Mouse (Mus musculus) midbrain, embryonic 12.5 days (tissue): Measurements from ENCODE around the gene Dhrs4. TPM values are rescaled to one million over a fixed set of nuclear protein-coding genes. Genes with fewer than 3 reads are reported as not detected.
A peak's percentile ranks its signal among the peaks of the same experiment; 100 is the strongest.

Experiments
- ATAC-seq: fragments of 200-750 bp; cut with Nextera tagmentation; 2 replicates; pipeline ENCODE4 v1.8.0; 2017; ENCODE audit warnings: low read depth, moderate TSS enrichment, moderate library complexity; ENCODE audit not compliant: low FRiP score
- H3K27ac ChIP-seq: fragments of 300-500 bp; sonication (generic); replicated peaks from 2 replicates; pipeline ENCODE4 v1.5.1; 2016; ENCODE audit warnings: mild to moderate bottlenecking
- H3K27me3 ChIP-seq: fragments of 300-500 bp; sonication (generic); 2 replicates; pipeline ENCODE4 v1.6.1; 2016; ENCODE audit warnings: mild to moderate bottlenecking
- H3K36me3 ChIP-seq: fragments of 300-500 bp; sonication (generic); 2 replicates; pipeline ENCODE4 v1.6.1; 2016
- H3K4me1 ChIP-seq: fragments of 300-500 bp; sonication (generic); 2 replicates; pipeline ENCODE4 v1.6.1; 2016
- H3K4me2 ChIP-seq: fragments of 300-500 bp; sonication (generic); replicated peaks from 2 replicates; pipeline ENCODE4 v1.6.1; 2016; ENCODE audit warnings: mild to moderate bottlenecking, moderate library complexity
- H3K4me3 ChIP-seq: fragments of 300-500 bp; sonication (generic); 2 replicates; pipeline ENCODE4 v1.5.1; 2016; ENCODE audit warnings: mild to moderate bottlenecking
- H3K9ac ChIP-seq: fragments of 300-500 bp; sonication (generic); replicated peaks from 2 replicates; pipeline ENCODE4 v1.6.1; 2016; ENCODE audit warnings: mild to moderate bottlenecking, moderate library complexity
- H3K9me3 ChIP-seq: fragments of 300-500 bp; sonication (generic); 2 replicates; pipeline ENCODE4 v1.6.1; 2016; ENCODE audit warnings: mild to moderate bottlenecking
- WGBS: fragments of 180-500 bp; shearing (Covaris S2); methylation state at CpG from one replicate; pipeline ENCODE4 v1.1.7; 2016; 5-methylcytosine and 5-hydroxymethylcytosine counted together
- polyA plus RNA-seq: library from polyadenylated mRNA; unstranded; fragments of >200 nt; fragmentation: Nextera tagmentation; extraction: Ambion mirVana; gene quantifications from 2 replicates; pipeline ENCODE4 v1.2.1, GENCODE M21; 2016

The Dhrs4 gene
- polyA plus RNA-seq, 1 experiment from 2014 or later = 39.6 TPM

- Histone ChIP-seq H3K36me3 (no peaks in the 10 kb centered on the region), H3K4me2 (no peak overlapping the region), H3K4me3 (no peak overlapping the region), H3K27ac (no peak overlapping the region), H3K27me3 (no peaks in the 10 kb centered on the region), H3K4me1 (no peaks in the 10 kb centered on the region), H3K9ac (no peak overlapping the region), H3K9me3 (no peaks in the 10 kb centered on the region)
- 83% methylated on average over 4 of the region's 4 CpGs for WGBS
- no peak for ATAC-seq
Measured at GRCm38 (mm10) chr14:55466481-55466880, 12.1 kb upstream of the Dhrs4 start.

- no peaks in the 10 kb centered on the region for H3K9me3 ChIP-seq
- WGBS = 84% methylated on average over 7 of the region's 7 CpGs
- H3K4me2 ChIP-seq = no peak overlapping the region
- no peak overlapping the region for H3K9ac ChIP-seq
- no peak for ATAC-seq
- no peaks in the 10 kb centered on the region for H3K36me3 ChIP-seq
- H3K4me3 ChIP-seq = no peak overlapping the region
- no peaks in the 10 kb centered on the region for H3K27me3 ChIP-seq
- H3K27ac ChIP-seq = no peak overlapping the region
- no peaks in the 10 kb centered on the region for H3K4me1 ChIP-seq
Measured at GRCm38 (mm10) chr14:55467108-55467507, 11.4 kb upstream of the Dhrs4 start.

GRCm38 (mm10) chr14:55468301-55468741 lies 10.2 kb upstream of the Dhrs4 start:
- 91% methylated on average over 2 of the region's 2 CpGs for WGBS

GRCm38 (mm10) chr14:55469041-55469440 lies 9.5 kb upstream of the Dhrs4 start:
- no peak overlapping the region for H3K4me2 ChIP-seq
- H3K9ac ChIP-seq = no peak overlapping the region
- H3K36me3 ChIP-seq = no peaks in the 10 kb centered on the region
- no peaks in the 10 kb centered on the region for H3K27me3 ChIP-seq
- no peak for ATAC-seq
- no peaks in the 10 kb centered on the region for H3K4me1 ChIP-seq
- no peak overlapping the region for H3K27ac ChIP-seq
- WGBS = 90% methylated on average over 2 of the region's 2 CpGs
- no peak overlapping the region for H3K4me3 ChIP-seq
- H3K9me3 ChIP-seq = no peaks in the 10 kb centered on the region

More at GRCm38 (mm10) chr14:55468301-55468741, 10.2 kb upstream of the Dhrs4 start:
- H3K9me3 ChIP-seq = no peaks in the 10 kb centered on the region
- no peaks in the 10 kb centered on the region for H3K36me3 ChIP-seq
- H3K27me3 ChIP-seq = no peaks in the 10 kb centered on the region
- no peak overlapping the region for H3K4me3 ChIP-seq
- no peak overlapping the region for H3K9ac ChIP-seq
- no peaks in the 10 kb centered on the region for H3K4me1 ChIP-seq
- H3K27ac ChIP-seq = no peak overlapping the region
- H3K4me2 ChIP-seq = no peak overlapping the region
- ATAC-seq = no peak

GRCm38 (mm10) chr14:55469821-55470220 lies 8.7 kb upstream of the Dhrs4 start:
- no peaks in the 10 kb centered on the region for H3K4me1 ChIP-seq
- ATAC-seq = no peak
- H3K27me3 ChIP-seq = no peaks in the 10 kb centered on the region

GRCm38 (mm10) chr14:55470806-55471205 lies 7.8 kb upstream of the Dhrs4 start:
- no peak for ATAC-seq
- H3K4me2 ChIP-seq = no peak overlapping the region
- no peak overlapping the region for H3K4me3 ChIP-seq
- H3K27ac ChIP-seq = no peak overlapping the region
- no peaks in the 10 kb centered on the region for H3K4me1 ChIP-seq
- WGBS = 14% methylated on average over 10 of the region's 10 CpGs
- no peaks in the 10 kb centered on the region for H3K36me3 ChIP-seq
- no peak overlapping the region for H3K9ac ChIP-seq
- H3K9me3 ChIP-seq = no peaks in the 10 kb centered on the region
- no peaks in the 10 kb centered on the region for H3K27me3 ChIP-seq

More at GRCm38 (mm10) chr14:55469821-55470220, 8.7 kb upstream of the Dhrs4 start:
- H3K9ac ChIP-seq = no peak overlapping the region
- no peak overlapping the region for H3K27ac ChIP-seq
- 84% methylated on average over 6 of the region's 6 CpGs for WGBS
- H3K4me2 ChIP-seq = no peak overlapping the region
- H3K4me3 ChIP-seq = no peak overlapping the region
- H3K9me3 ChIP-seq = no peaks in the 10 kb centered on the region
- H3K36me3 ChIP-seq = no peaks in the 10 kb centered on the region

- no peaks in the 10 kb centered on the region for H3K36me3 ChIP-seq
- H3K4me2 ChIP-seq = no peak overlapping the region
- WGBS = 62% methylated on average over 2 of the region's 2 CpGs
- H3K4me1 ChIP-seq = peaks cover 6% of the 10 kb centered on the region; the same call in 1 of the 2 replicates
- no peak overlapping the region for H3K27ac ChIP-seq
- no peak for ATAC-seq
- no peak overlapping the region for H3K4me3 ChIP-seq
- no peak overlapping the region for H3K9ac ChIP-seq
- no peaks in the 10 kb centered on the region for H3K27me3 ChIP-seq
- H3K9me3 ChIP-seq = no peaks in the 10 kb centered on the region
Measured at GRCm38 (mm10) chr14:55475654-55476053, 2.9 kb upstream of the Dhrs4 start.

- H3K4me3 ChIP-seq = no peak overlapping the region
- H3K27me3 ChIP-seq = no peaks in the 10 kb centered on the region
- ATAC-seq = no peak
- no peak overlapping the region for H3K4me2 ChIP-seq
- no peak overlapping the region for H3K27ac ChIP-seq
- no peaks in the 10 kb centered on the region for H3K36me3 ChIP-seq
- peaks cover 6% of the 10 kb centered on the region; the same call in 1 of the 2 replicates for H3K4me1 ChIP-seq
- H3K9me3 ChIP-seq = no peaks in the 10 kb centered on the region
- H3K9ac ChIP-seq = no peak overlapping the region
- 95% methylated on average over 1 of the region's 1 CpGs for WGBS
Measured at GRCm38 (mm10) chr14:55477421-55477820, 1.1 kb upstream of the Dhrs4 start.

- no peak overlapping the region for H3K27ac ChIP-seq
- H3K4me1 ChIP-seq = peaks cover 6% of the 10 kb centered on the region; the same call in 1 of the 2 replicates
- 92% methylated on average over 5 of the region's 5 CpGs for WGBS
- no peak overlapping the region for H3K9ac ChIP-seq
- H3K4me3 ChIP-seq = no peak overlapping the region
- H3K36me3 ChIP-seq = no peaks in the 10 kb centered on the region
- no peaks in the 10 kb centered on the region for H3K9me3 ChIP-seq
- no peaks in the 10 kb centered on the region for H3K27me3 ChIP-seq
- ATAC-seq = no peak
- peak overlapping the region; percentile 61; the same call in 1 of the 2 replicates for H3K4me2 ChIP-seq
Measured at GRCm38 (mm10) chr14:55477829-55478228, 729 bp upstream of the Dhrs4 start.

GRCm38 (mm10) chr14:55479629-55480028 lies 1.1 kb downstream of the Dhrs4 start:
- H3K27ac ChIP-seq = no peak overlapping the region
- no peak for ATAC-seq
- H3K4me3 ChIP-seq = no peak overlapping the region

GRCm38 (mm10) chr14:55484430-55485085 lies 6.0 kb downstream of the Dhrs4 start:
- ATAC-seq = no peak
- WGBS = 86% methylated on average over 5 of the region's 5 CpGs
- Histone ChIP-seq H3K9me3 (no peaks in the 10 kb centered on the region), H3K36me3 (no peaks in the 10 kb centered on the region), H3K27ac (no peak overlapping the region), H3K9ac (no peak overlapping the region), H3K27me3 (no peaks in the 10 kb centered on the region), H3K4me2 (no peak overlapping the region), H3K4me1 (no peaks in the 10 kb centered on the region), H3K4me3 (no peak overlapping the region)

More at GRCm38 (mm10) chr14:55479629-55480028, 1.1 kb downstream of the Dhrs4 start:
- H3K9me3 ChIP-seq = no peaks in the 10 kb centered on the region
- no peaks in the 10 kb centered on the region for H3K27me3 ChIP-seq
- peaks cover 6% of the 10 kb centered on the region; the same call in 1 of the 2 replicates for H3K4me1 ChIP-seq
- no peak overlapping the region for H3K9ac ChIP-seq
- 90% methylated on average over 10 of the region's 10 CpGs for WGBS
- no peaks in the 10 kb centered on the region for H3K36me3 ChIP-seq
- H3K4me2 ChIP-seq = no peak overlapping the region

GRCm38 (mm10) chr14:55486836-55487235 lies 8.3 kb downstream of the Dhrs4 start:
- H3K4me2 ChIP-seq = no peak overlapping the region
- H3K4me3 ChIP-seq = no peak overlapping the region
- WGBS = 94% methylated on average over 8 of the region's 8 CpGs
- H3K9ac ChIP-seq = no peak overlapping the region
- no peaks in the 10 kb centered on the region for H3K9me3 ChIP-seq
- H3K36me3 ChIP-seq = no peaks in the 10 kb centered on the region
- no peak overlapping the region for H3K27ac ChIP-seq
- ATAC-seq = no peak
- no peaks in the 10 kb centered on the region for H3K27me3 ChIP-seq
- H3K4me1 ChIP-seq = peaks cover 10% of the 10 kb centered on the region
